Mouse (Mus musculus): ENCODE measurements around the gene Ubxn1. TPM values are rescaled to one million over a fixed set of nuclear protein-coding genes. Genes with fewer than 3 reads are reported as not detected.
"Not testable (repeated sequence)": the region's sequence is repeated elsewhere in the genome, so short reads cannot be mapped to it uniquely, and the experiment has no call there.

The Ubxn1 gene
- 57.9 and 80.6 TPM in 2 replicates for polyA plus RNA-seq (2012; rRNA removed)

- WGBS, result 1% methylated on average over 57 of the region's 59 CpGs
- H3K4me1 ChIP-seq (ENCODE audit: control insufficient read depth, insufficient read depth, insufficient read length), result peaks cover 3% of the 10 kb centered on the region; the same call in 1 of the 2 replicates
- TF ChIP-seq CTCF (IDR thresholded peaks at IDR 0.05; ENCODE audit: extremely low read depth, insufficient read depth, insufficient read length, insufficient replicate concordance), result no peak
- DNase-seq (ENCODE audit: low read depth in 1 of 2, low spot score in 2 of 2), result peak; percentile 87 to 96
- H3K27me3 ChIP-seq (ENCODE audit: control insufficient read depth, insufficient read depth, low read length), result no peaks in the 10 kb centered on the region
- peaks cover 17% of the 10 kb centered on the region for H3K36me3 ChIP-seq (ENCODE audit: control insufficient read depth, insufficient read depth, low read length)
- peak within 1 kb of the TSS; percentile 73 for H3K27ac ChIP-seq (ENCODE audit: insufficient read depth, low read length)
- H3K4me3 ChIP-seq (ENCODE audit: extremely low read depth, insufficient read depth, insufficient read length), result peak within 1 kb of the TSS; percentile 78
These were observed at the start of gene Ubxn1 for GRCm38 (mm10) chr19:8871267-8872186. Gene Ubxn1, plus strand, starts transcription at chr19:8871496.

GRCm38 (mm10) chr19:8822696-8823095 is 48.6 kb upstream of the Ubxn1 start:
- no peak for DNase-seq (ENCODE audit: low read depth in 1 of 2, low spot score in 2 of 2)
- Histone ChIP-seq H3K4me1 (ENCODE audit: control insufficient read depth, insufficient read depth, insufficient read length) (peaks cover 7% of the 10 kb centered on the region), H3K4me3 (ENCODE audit: extremely low read depth, insufficient read depth, insufficient read length) (no peak overlapping the region), H3K36me3 (ENCODE audit: control insufficient read depth, insufficient read depth, low read length) (peaks cover 30% of the 10 kb centered on the region), H3K27me3 (ENCODE audit: control insufficient read depth, insufficient read depth, low read length) (no peaks in the 10 kb centered on the region), H3K27ac (ENCODE audit: insufficient read depth, low read length) (no peak overlapping the region)
- TF ChIP-seq POLR2A (IDR thresholded peaks at IDR 0.05; ENCODE audit: low read depth, low read length) (no peak), CTCF (IDR thresholded peaks at IDR 0.05; ENCODE audit: extremely low read depth, insufficient read depth, insufficient read length, insufficient replicate concordance) (no peak)
- whole genome bisulfite sequencing, result 88% methylated on average over 8 of the region's 8 CpGs

- Histone ChIP-seq H3K36me3 (ENCODE audit: control insufficient read depth, insufficient read depth, low read length) (peaks cover 74% of the 10 kb centered on the region), H3K4me3 (ENCODE audit: extremely low read depth, insufficient read depth, insufficient read length) (no peak within 1 kb of the TSS), H3K4me1 (ENCODE audit: control insufficient read depth, insufficient read depth, insufficient read length) (no peaks in the 10 kb centered on the region; the same call in 1 of the 2 replicates), H3K27ac (ENCODE audit: insufficient read depth, low read length) (no peak within 1 kb of the TSS), H3K27me3 (ENCODE audit: control insufficient read depth, insufficient read depth, low read length) (no peaks in the 10 kb centered on the region)
- WGBS, result 59% methylated on average over 8 of the region's 8 CpGs
- no peak for DNase-seq (ENCODE audit: low read depth in 1 of 2, low spot score in 2 of 2)
- TF ChIP-seq CTCF (IDR thresholded peaks at IDR 0.05; ENCODE audit: extremely low read depth, insufficient read depth, insufficient read length, insufficient replicate concordance) (no peak), POLR2A (IDR thresholded peaks at IDR 0.05; ENCODE audit: low read depth, low read length) (no peak)
These were observed 41.6 kb upstream of the Ubxn1 start, which contains the start of gene AC129217.1 for GRCm38 (mm10) chr19:8829660-8830059. Gene AC129217.1, plus strand, starts transcription at chr19:8829773.

- Histone ChIP-seq H3K4me3 (ENCODE audit: extremely low read depth, insufficient read depth, insufficient read length) (no peak overlapping the region), H3K36me3 (ENCODE audit: control insufficient read depth, insufficient read depth, low read length) (peaks cover 67% of the 10 kb centered on the region), H3K4me1 (ENCODE audit: control insufficient read depth, insufficient read depth, insufficient read length) (no peaks in the 10 kb centered on the region; the same call in 1 of the 2 replicates), H3K27me3 (ENCODE audit: control insufficient read depth, insufficient read depth, low read length) (no peaks in the 10 kb centered on the region), H3K27ac (ENCODE audit: insufficient read depth, low read length) (no peak overlapping the region)
- TF ChIP-seq CTCF (IDR thresholded peaks at IDR 0.05; ENCODE audit: extremely low read depth, insufficient read depth, insufficient read length, insufficient replicate concordance), result no peak
- no peak for TF ChIP-seq POLR2A (IDR thresholded peaks at IDR 0.05; ENCODE audit: low read depth, low read length)
- no peak for DNase-seq (ENCODE audit: low read depth in 1 of 2, low spot score in 2 of 2)
- WGBS, result 95% methylated on average over 8 of the region's 8 CpGs
These were observed 40.6 kb upstream of the Ubxn1 start for GRCm38 (mm10) chr19:8830664-8831063.

- H3K27me3 ChIP-seq (ENCODE audit: control insufficient read depth, insufficient read depth, low read length), result no peaks in the 10 kb centered on the region
- no peaks in the 10 kb centered on the region; the same call in 1 of the 2 replicates for H3K4me1 ChIP-seq (ENCODE audit: control insufficient read depth, insufficient read depth, insufficient read length)
- DNase-seq (ENCODE audit: low read depth in 1 of 2, low spot score in 2 of 2), result no peak
- no peak overlapping the region for H3K27ac ChIP-seq (ENCODE audit: insufficient read depth, low read length)
- peaks cover 63% of the 10 kb centered on the region for H3K36me3 ChIP-seq (ENCODE audit: control insufficient read depth, insufficient read depth, low read length)
- WGBS, result 93% methylated on average over 11 of the region's 11 CpGs
- TF ChIP-seq CTCF (IDR thresholded peaks at IDR 0.05; ENCODE audit: extremely low read depth, insufficient read depth, insufficient read length, insufficient replicate concordance), result no peak
- TF ChIP-seq POLR2A (IDR thresholded peaks at IDR 0.05; ENCODE audit: low read depth, low read length), result no peak
- no peak overlapping the region for H3K4me3 ChIP-seq (ENCODE audit: extremely low read depth, insufficient read depth, insufficient read length)
These were observed 40.0 kb upstream of the Ubxn1 start for GRCm38 (mm10) chr19:8831262-8831661.

- no peak for TF ChIP-seq CTCF (IDR thresholded peaks at IDR 0.05; ENCODE audit: extremely low read depth, insufficient read depth, insufficient read length, insufficient replicate concordance)
- no peak for TF ChIP-seq POLR2A (IDR thresholded peaks at IDR 0.05; ENCODE audit: low read depth, low read length)
- no peaks in the 10 kb centered on the region for H3K27me3 ChIP-seq (ENCODE audit: control insufficient read depth, insufficient read depth, low read length)
- 93% methylated on average over 4 of the region's 4 CpGs for WGBS
- H3K36me3 ChIP-seq (ENCODE audit: control insufficient read depth, insufficient read depth, low read length), result peaks cover 55% of the 10 kb centered on the region
- peaks cover under 1% of the 10 kb centered on the region; the same call in 1 of the 2 replicates for H3K4me1 ChIP-seq (ENCODE audit: control insufficient read depth, insufficient read depth, insufficient read length)
- no peak for DNase-seq (ENCODE audit: low read depth in 1 of 2, low spot score in 2 of 2)
- H3K4me3 ChIP-seq (ENCODE audit: extremely low read depth, insufficient read depth, insufficient read length), result no peak overlapping the region
- no peak overlapping the region for H3K27ac ChIP-seq (ENCODE audit: insufficient read depth, low read length)
These were observed 38.3 kb upstream of the Ubxn1 start for GRCm38 (mm10) chr19:8832971-8833370.

GRCm38 (mm10) chr19:8836327-8836726 is 35.0 kb upstream of the Ubxn1 start:
- H3K4me1 ChIP-seq (ENCODE audit: control insufficient read depth, insufficient read depth, insufficient read length); H3K27ac ChIP-seq (ENCODE audit: insufficient read depth, low read length); DNase-seq (ENCODE audit: low read depth in 1 of 2, low spot score in 2 of 2); H3K27me3 ChIP-seq (ENCODE audit: control insufficient read depth, insufficient read depth, low read length); H3K4me3 ChIP-seq (ENCODE audit: extremely low read depth, insufficient read depth, insufficient read length): not testable (repeated sequence)
- peaks cover 24% of the 10 kb centered on the region for H3K36me3 ChIP-seq (ENCODE audit: control insufficient read depth, insufficient read depth, low read length)
- WGBS, result 98% methylated on average over 10 of the region's 10 CpGs
